Mouse (Mus musculus): ENCODE data around the gene Pafah1b1.

DNA sequence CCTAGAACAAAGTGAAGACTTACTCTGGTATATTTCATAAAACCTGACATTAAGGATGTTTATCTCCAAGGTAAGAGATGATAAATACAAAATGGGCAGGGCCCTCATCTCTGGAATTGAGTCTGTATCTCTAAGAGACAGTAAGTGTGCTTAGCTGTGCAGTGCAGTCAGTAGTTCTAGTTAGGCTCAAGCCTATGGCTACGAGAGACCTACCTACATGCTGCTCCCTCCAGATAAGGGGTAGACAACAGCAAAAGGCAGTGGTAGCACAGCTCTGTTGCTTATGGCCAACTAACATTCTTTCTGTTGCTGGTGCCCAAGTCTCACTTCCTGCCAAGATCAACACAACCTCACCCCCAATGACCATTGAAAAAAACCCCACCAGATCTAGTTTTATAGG, 50.9 kb downstream of the Pafah1b1 start:
- no peak for TF ChIP-seq POLR2A (IDR thresholded peaks at IDR 0.05; ENCODE audit: control insufficient read depth, low read depth, low read length)
- TF ChIP-seq CTCF (IDR thresholded peaks at IDR 0.05; ENCODE audit: control insufficient read depth, insufficient read depth, insufficient replicate concordance, low read depth, low read length): no peak

All from testis, adult 2 months (tissue).